Mouse (Mus musculus) ES-E14 (cell line): Measurements from ENCODE around the gene Gm9903.

Source experiments
- CHD2 ChIP-seq: IDR thresholded peaks from 2 replicates; pipeline ENCODE4 v1.6.1; 2014; ENCODE audit warnings: mild to moderate bottlenecking, low read depth, low read length, inconsistent platforms
- HCFC1 ChIP-seq: IDR thresholded peaks from 2 replicates; pipeline ENCODE4 v1.6.1; 2012; ENCODE audit warnings: low read length, inconsistent platforms, borderline replicate concordance; ENCODE audit not compliant: insufficient read depth
- MAFK ChIP-seq: IDR thresholded peaks from 2 replicates; pipeline ENCODE4 v1.6.1; 2014; ENCODE audit warnings: mild to moderate bottlenecking, low read depth, low read length, inconsistent platforms; ENCODE audit not compliant: insufficient read depth
- ZC3H11A ChIP-seq: IDR thresholded peaks from 2 replicates; pipeline ENCODE4 v1.6.1; 2012; ENCODE audit warnings: low read depth, mild to moderate bottlenecking, inconsistent platforms, low read length, borderline replicate concordance
- ZNF384 ChIP-seq: IDR thresholded peaks from 2 replicates; pipeline ENCODE4 v1.6.1; 2012; ENCODE audit warnings: low read depth, low read length, inconsistent platforms

GRCm38 (mm10) chr5:33623766-33624165 is 6.0 kb upstream of the Gm9903 start:
- TF ChIP-seq HCFC1 (no peak), ZC3H11A (no peak), ZNF384 (no peak), MAFK (no peak), CHD2 (no peak)
